Mouse (Mus musculus): ENCODE measurements around the gene Mfsd4b2. TPM values are rescaled to one million over a fixed set of nuclear protein-coding genes. Genes with fewer than 3 reads are reported as not detected.
"Not testable (repeated sequence)": the region's sequence is repeated elsewhere in the genome, so short reads cannot be mapped to it uniquely, and the experiment has no call there.

Mfsd4b2 gene
- polyA plus RNA-seq, 1 experiment, result not detected

GRCm38 (mm10) chr10:39949377-39949954, 22.7 kb upstream of the Mfsd4b2 start:
- Histone ChIP-seq H3K79me2 (ENCODE audit: control insufficient read depth, insufficient read depth) (no peaks in the 10 kb centered on the region), H3K4me3 (no peak overlapping the region), H3K4me2 (ENCODE audit: low read depth) (no peak overlapping the region), H3ac (ENCODE audit: control insufficient read depth, insufficient read length) (no peak overlapping the region), H3K27me3 (ENCODE audit: control insufficient read depth, insufficient read depth, insufficient read length) (no peaks in the 10 kb centered on the region), H3K36me3 (ENCODE audit: control insufficient read depth, insufficient read depth) (no peaks in the 10 kb centered on the region)
- TF ChIP-seq POLR2A (IDR thresholded peaks at IDR 0.05; ENCODE audit: insufficient read length, low read depth) (no peak), E2F4 (IDR thresholded peaks at IDR 0.05; ENCODE audit: insufficient read depth) (no peak), MYOG (IDR thresholded peaks at IDR 0.05; ENCODE audit: control insufficient read depth in 1 of 3, insufficient read depth in 1 of 3, insufficient read length in 2 of 3, low read depth in 2 of 3) (no peak), CEBPB (IDR thresholded peaks at IDR 0.05; ENCODE audit: insufficient read depth, poor library complexity, severe bottlenecking) (no peak), USF1 (IDR thresholded peaks at IDR 0.05; ENCODE audit: low read depth) (no peak), MYOD1 (IDR thresholded peaks at IDR 0.05; ENCODE audit: control insufficient read depth in 1 of 3, insufficient read length in 2 of 3, low read depth in 2 of 3) (no peak), MAX (IDR thresholded peaks at IDR 0.05; ENCODE audit: low read depth) (no peak), SRF (IDR thresholded peaks at IDR 0.05; ENCODE audit: control insufficient read depth, insufficient read length, low read depth) (no peak)

DNA sequence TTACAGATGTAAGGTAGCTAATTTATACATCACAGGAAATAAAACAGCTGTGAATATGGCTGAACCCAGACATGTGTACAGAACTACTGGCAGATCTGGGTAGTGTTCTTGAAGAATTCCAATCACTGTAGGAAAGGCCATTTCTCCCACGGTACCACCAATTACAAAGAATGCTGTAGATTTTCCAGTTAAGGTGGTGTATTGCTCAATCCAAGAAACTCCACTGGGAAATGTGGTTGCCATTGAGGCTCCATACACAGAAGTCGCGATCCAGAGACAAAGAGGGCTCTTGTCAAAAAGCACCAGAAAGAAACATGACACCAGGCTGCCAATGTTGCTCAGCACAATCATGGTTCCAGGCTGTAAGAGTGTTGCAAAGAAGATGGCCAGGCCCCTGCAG, 20.5 kb upstream of the Mfsd4b2 start:
- not testable (repeated sequence) for H3K4me3 ChIP-seq; H3K4me2 ChIP-seq (ENCODE audit: low read depth); H3K36me3 ChIP-seq (ENCODE audit: control insufficient read depth, insufficient read depth); H3K27me3 ChIP-seq (ENCODE audit: control insufficient read depth, insufficient read depth, insufficient read length); H3ac ChIP-seq (ENCODE audit: control insufficient read depth, insufficient read length); H3K79me2 ChIP-seq (ENCODE audit: control insufficient read depth, insufficient read depth)
- 0 out of 2 replicates have a peak, but pooled peaks have one; percentile 49 for TF ChIP-seq CEBPB (IDR thresholded peaks at IDR 0.05; ENCODE audit: insufficient read depth, poor library complexity, severe bottlenecking)

DNA sequence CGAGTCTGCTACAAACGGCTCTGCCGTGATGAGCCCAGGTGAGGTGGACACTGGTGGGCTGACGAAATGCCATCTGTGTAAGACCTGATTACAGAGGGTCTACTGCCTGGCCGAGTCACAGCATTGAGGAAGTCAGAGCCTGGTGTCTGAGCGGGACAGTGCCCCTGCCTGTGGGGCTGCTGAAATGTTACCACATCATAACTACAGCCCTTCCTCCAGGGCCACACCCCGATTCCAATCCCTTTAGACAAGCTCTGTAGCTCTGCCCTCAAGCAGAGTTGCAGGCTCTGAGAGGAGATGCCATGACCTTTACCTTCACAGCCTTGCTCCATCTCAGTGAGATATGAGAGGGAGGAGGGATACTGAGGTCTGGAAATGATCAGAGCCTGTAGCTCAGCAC, 9.8 kb upstream of the Mfsd4b2 start:
- Histone ChIP-seq H3K4me2 (ENCODE audit: low read depth) (no peak overlapping the region), H3K27me3 (ENCODE audit: control insufficient read depth, insufficient read depth, insufficient read length) (no peaks in the 10 kb centered on the region), H3K4me3 (no peak overlapping the region), H3K79me2 (ENCODE audit: control insufficient read depth, insufficient read depth) (no peaks in the 10 kb centered on the region), H3K36me3 (ENCODE audit: control insufficient read depth, insufficient read depth) (no peaks in the 10 kb centered on the region), H3ac (ENCODE audit: control insufficient read depth, insufficient read length) (no peak overlapping the region)
- no peak for TF ChIP-seq TCF3 (IDR thresholded peaks at IDR 0.05; ENCODE audit: insufficient read length, low read depth)
- no peak for TF ChIP-seq MAX (IDR thresholded peaks at IDR 0.05; ENCODE audit: low read depth)
- no peak for TF ChIP-seq POLR2AphosphoS2 (IDR thresholded peaks at IDR 0.05; ENCODE audit: insufficient read length, low read depth)
- no peak for TF ChIP-seq TCF12 (IDR thresholded peaks at IDR 0.05; ENCODE audit: insufficient read depth, poor library complexity, severe bottlenecking)
- TF ChIP-seq SRF (IDR thresholded peaks at IDR 0.05; ENCODE audit: control insufficient read depth, insufficient read length, low read depth), result no peak
- TF ChIP-seq REST (IDR thresholded peaks at IDR 0.05; ENCODE audit: insufficient read depth, insufficient read length), result no peak
- no peak for TF ChIP-seq CEBPB (IDR thresholded peaks at IDR 0.05; ENCODE audit: insufficient read depth, poor library complexity, severe bottlenecking)
- no peak for TF ChIP-seq E2F4 (IDR thresholded peaks at IDR 0.05; ENCODE audit: insufficient read depth)
- no peak for TF ChIP-seq POLR2A (IDR thresholded peaks at IDR 0.05; ENCODE audit: insufficient read length, low read depth)
- no peak for TF ChIP-seq MYOD1 (IDR thresholded peaks at IDR 0.05; ENCODE audit: control insufficient read depth in 1 of 3, insufficient read length in 2 of 3, low read depth in 2 of 3)
- no peak for TF ChIP-seq MYOG (IDR thresholded peaks at IDR 0.05; ENCODE audit: control insufficient read depth in 1 of 3, insufficient read depth in 1 of 3, insufficient read length in 2 of 3, low read depth in 2 of 3)
- no peak for TF ChIP-seq USF1 (IDR thresholded peaks at IDR 0.05; ENCODE audit: low read depth)

DNA sequence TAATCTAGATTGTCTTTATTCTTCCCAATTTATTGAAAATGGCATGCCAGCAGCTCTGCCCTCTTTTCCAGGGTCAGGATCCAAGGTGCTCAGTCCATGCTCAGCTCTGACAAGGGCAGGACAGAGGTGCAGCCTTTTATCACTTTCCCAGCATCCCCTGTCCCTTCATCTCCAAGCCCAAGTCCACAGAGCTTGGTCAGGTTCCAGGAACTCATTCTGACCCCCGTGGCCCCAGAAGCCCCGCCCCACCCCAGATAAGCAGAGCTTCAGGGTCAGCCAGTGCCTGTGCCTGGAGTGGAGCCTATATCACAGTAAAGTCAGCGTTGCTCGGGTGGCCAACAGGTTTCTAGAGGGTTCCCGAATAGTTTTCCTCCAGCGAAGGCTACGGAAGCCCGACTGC, 2.2 kb downstream of the Mfsd4b2 start:
- H3K36me3 ChIP-seq (ENCODE audit: control insufficient read depth, insufficient read depth); H3K79me2 ChIP-seq (ENCODE audit: control insufficient read depth, insufficient read depth); H3K4me3 ChIP-seq; H3K4me2 ChIP-seq (ENCODE audit: low read depth); H3ac ChIP-seq (ENCODE audit: control insufficient read depth, insufficient read length): not testable (repeated sequence)
- H3K27me3 ChIP-seq (ENCODE audit: control insufficient read depth, insufficient read depth, insufficient read length), result peaks cover 16% of the 10 kb centered on the region

DNA sequence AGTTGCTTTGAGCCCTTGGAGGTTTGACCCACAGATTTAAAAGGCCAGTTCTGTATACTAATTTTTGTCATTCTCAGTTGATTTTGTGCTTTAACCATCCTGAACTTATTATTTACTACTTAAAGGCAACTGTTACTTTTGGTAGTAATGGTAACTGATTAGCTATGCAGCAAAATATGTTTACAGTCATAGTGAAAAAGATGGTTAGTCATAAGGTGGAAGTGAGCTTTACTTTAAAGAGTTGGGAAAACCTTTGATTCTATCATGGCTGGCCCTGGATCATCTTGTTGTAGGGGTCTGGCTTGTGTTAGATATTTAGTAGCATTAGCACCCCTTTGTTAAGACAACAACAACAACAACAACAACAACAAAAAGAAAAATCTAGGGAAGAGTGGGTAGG, 14.1 kb downstream of the Mfsd4b2 start:
- Histone ChIP-seq H3K27me3 (ENCODE audit: control insufficient read depth, insufficient read depth, insufficient read length) (no peaks in the 10 kb centered on the region), H3K79me2 (ENCODE audit: control insufficient read depth, insufficient read depth) (no peaks in the 10 kb centered on the region), H3ac (ENCODE audit: control insufficient read depth, insufficient read length) (no peak overlapping the region), H3K4me3 (no peak overlapping the region), H3K36me3 (ENCODE audit: control insufficient read depth, insufficient read depth) (no peaks in the 10 kb centered on the region), H3K4me2 (ENCODE audit: low read depth) (no peak overlapping the region)
- TF ChIP-seq MAX (IDR thresholded peaks at IDR 0.05; ENCODE audit: low read depth) (no peak), TCF12 (IDR thresholded peaks at IDR 0.05; ENCODE audit: insufficient read depth, poor library complexity, severe bottlenecking) (no peak), CEBPB (IDR thresholded peaks at IDR 0.05; ENCODE audit: insufficient read depth, poor library complexity, severe bottlenecking) (no peak), TCF3 (IDR thresholded peaks at IDR 0.05; ENCODE audit: insufficient read length, low read depth) (no peak)
